In the genomic region with DNA sequence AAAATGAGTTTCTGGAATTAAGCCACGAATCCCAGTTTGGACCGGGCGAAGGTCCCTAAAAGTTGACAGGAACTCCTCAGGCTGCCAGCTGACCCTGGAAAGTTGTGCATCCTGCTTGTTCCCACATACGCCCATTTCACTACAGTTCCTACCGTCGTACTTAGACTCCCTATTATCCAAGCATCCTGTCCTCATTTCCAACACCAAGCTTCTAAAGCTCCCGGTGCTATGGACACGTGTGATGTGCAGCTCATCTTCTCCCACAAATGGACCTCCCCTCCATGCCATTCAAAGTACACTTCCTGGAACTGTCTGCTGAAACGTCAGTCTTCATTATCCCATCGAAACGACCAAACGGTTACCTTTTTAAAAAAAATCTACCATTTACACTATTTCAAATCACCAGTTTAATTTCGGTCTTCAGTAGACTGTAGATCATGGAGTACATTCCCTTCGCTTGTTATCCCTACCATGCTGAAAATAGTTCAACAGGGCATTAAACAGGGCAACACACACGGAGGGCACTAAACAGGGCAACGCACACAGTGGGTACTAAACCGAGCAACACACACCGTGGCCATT, we compare ENCODE assay signal across 8 mouse cellular contexts. TPM values are rescaled to one million over a fixed set of nuclear protein-coding genes. Genes with fewer than 3 reads are reported as not detected.
DNase-seq lines count a peak whose midpoint lies in the region; ATAC-seq and TF ChIP-seq lines count a peak whose summit lies in the region.

No protein-coding gene starts in this region.

- no peak for ATAC-seq in heart, embryonic 14.5 days (ENCODE audit: insufficient number of reproducible peaks, insufficient read depth, low FRiP score, low read depth)
- peak; percentile 6 for ATAC-seq in midbrain, embryonic 11.5 days (ENCODE audit: low FRiP score)

- H3K27ac ChIP-seq in cortical plate, adult 2 months (ENCODE audit: insufficient read depth, low read length): peak overlapping the region; percentile 18; the same call in 1 of the 2 replicates
- peak overlapping the region; percentile 97 to 98 for H3K27ac ChIP-seq in heart, embryonic 14.5 days (replicated peaks in 1 of 2; ENCODE audit: control insufficient read depth in 1 of 2, insufficient read depth in 1 of 2, low read depth in 2 of 2, low read length in 2 of 2)
- peak overlapping the region; percentile 98 for H3K27ac ChIP-seq in midbrain, embryonic 11.5 days (ENCODE audit: low read depth, low read length)

- no peaks in the 10 kb centered on the region for H3K36me3 ChIP-seq in heart, embryonic 14.5 days (ENCODE audit: control insufficient read depth, insufficient read depth, low read length)
- H3K36me3 ChIP-seq in midbrain, embryonic 11.5 days (ENCODE audit: control insufficient read depth, insufficient read depth, low read length): no peaks in the 10 kb centered on the region

- H3K27me3 ChIP-seq in heart, embryonic 14.5 days (ENCODE audit: control insufficient read depth, insufficient read depth, low read length): no peaks in the 10 kb centered on the region
- no peaks in the 10 kb centered on the region for H3K27me3 ChIP-seq in midbrain, embryonic 11.5 days (ENCODE audit: control insufficient read depth, insufficient read depth, low read length)

- peak; percentile 11 to 12 for DNase-seq in frontal cortex, postnatal 10 days (ENCODE audit: low spot score in 2 of 2)
- DNase-seq in frontal cortex, adult 2 months (ENCODE audit: extremely low spot score in 1 of 2, low spot score in 1 of 2): no peak
- DNase-seq in ES-CJ7 (ENCODE audit: low read depth, low spot score): peak; percentile 46
- peak; percentile 22 to 35 for DNase-seq in kidney, postnatal 36 days
- DNase-seq in midbrain, embryonic 11.5 days (ENCODE audit: low spot score, missing footprints): no peak
- no peak for DNase-seq in gastrocnemius, postnatal 4 days (ENCODE audit: low spot score in 2 of 2)

- H3K4me1 ChIP-seq in cortical plate, adult 2 months (ENCODE audit: control insufficient read depth, insufficient read depth, low read length): peaks cover 5% of the 10 kb centered on the region; the same call in 1 of the 2 replicates
- peaks cover 5 to 14% of the 10 kb centered on the region in 2 experiments for H3K4me1 ChIP-seq in heart, embryonic 14.5 days (ENCODE audit: control insufficient read depth in 2 of 2, insufficient read depth in 2 of 2, low read length in 2 of 2)
- peaks cover 18% of the 10 kb centered on the region for H3K4me1 ChIP-seq in midbrain, embryonic 11.5 days (ENCODE audit: control insufficient read depth, insufficient read depth, low read length)

- H3K4me2 ChIP-seq in heart, embryonic 14.5 days (ENCODE audit: low read length): peak overlapping the region; percentile 83
- H3K4me2 ChIP-seq in midbrain, embryonic 11.5 days: peak overlapping the region; percentile 64

- H3K9ac ChIP-seq in heart, embryonic 14.5 days (ENCODE audit: low read length): peak overlapping the region; percentile 87
- H3K9ac ChIP-seq in midbrain, embryonic 11.5 days (ENCODE audit: low read length): peak overlapping the region; percentile 94

- TF ChIP-seq CTCF in cortical plate, adult 2 months (IDR thresholded peaks at IDR 0.05; ENCODE audit: extremely low read depth, insufficient read depth, low read length): no peak

- TF ChIP-seq POLR2A in cortical plate, adult 2 months (IDR thresholded peaks at IDR 0.05; ENCODE audit: extremely low read depth, insufficient read depth, low read length): no peak

- peak overlapping the region; percentile 71 for H3K4me3 ChIP-seq in cortical plate, adult 2 months (ENCODE audit: insufficient read depth, low read length)
- peak overlapping the region; percentile 76 to 92 for H3K4me3 ChIP-seq in heart, embryonic 14.5 days (ENCODE audit: control insufficient read depth in 1 of 2, insufficient read depth in 1 of 2, low read depth in 1 of 2, low read length in 2 of 2)
- H3K4me3 ChIP-seq in midbrain, embryonic 11.5 days (ENCODE audit: low read depth, low read length): peak overlapping the region; percentile 83

- H3K9me3 ChIP-seq in heart, embryonic 14.5 days (ENCODE audit: control insufficient read depth, low read length): no peaks in the 10 kb centered on the region
- no peaks in the 10 kb centered on the region for H3K9me3 ChIP-seq in midbrain, embryonic 11.5 days (ENCODE audit: control insufficient read depth, low read length)

- 9% methylated on average over 18 of the region's 18 CpGs for WGBS in heart, embryonic 14.5 days
- WGBS in midbrain, embryonic 11.5 days: 16% methylated on average over 18 of the region's 18 CpGs

RNA-seq across cellular contexts. Expression of gene Usp1, which starts 1.5 kb away (rescaled TPM):
- polyA plus RNA-seq in frontal cortex, adult 2 months (2012; rRNA removed): 12.0 and 15.1 TPM in 2 replicates
- polyA plus RNA-seq in cortical plate, adult 2 months (2012; rRNA removed): 12.5 and 13.5 TPM in 2 replicates
- polyA plus RNA-seq in heart, embryonic 14.5 days (2014; fragmentation: Nextera tagmentation; extraction: Ambion mirVana): 51.8 and 54.4 TPM in 2 replicates
- polyA plus RNA-seq in midbrain, embryonic 11.5 days (2014; fragmentation: Nextera tagmentation; extraction: Ambion mirVana): 135 and 139 TPM in 2 replicates
- total RNA-seq in gastrocnemius, postnatal 4 days (2021): 10 to 100 TPM; 36.8 to 36.9 TPM

Comparison
In these comparisons a context has a peak if more than half of its experiments do, and no peak if none do; other contexts are left out.
1. DNase-seq: peak in frontal cortex, postnatal 10 days (2 of 2), ES-CJ7 (single experiment) and kidney, postnatal 36 days (2 of 2); none in frontal cortex, adult 2 months (0 of 2), midbrain, embryonic 11.5 days (single experiment) and gastrocnemius, postnatal 4 days (0 of 2).
2. H3K27ac ChIP-seq: peak in every context shown above with its lines; median percentile 98 in midbrain, embryonic 11.5 days; 98 in heart, embryonic 14.5 days; 18 in cortical plate, adult 2 months.
3. Peak in every context shown above with its lines, with median percentiles within 50 percentile points of each other: H3K4me3 ChIP-seq.